Comparison of ENCODE assay signal across 23 mouse cellular contexts in genomic region chr7:138741816-138742515, GRCm38 (mm10).
A peak's percentile ranks its signal among the peaks of the same experiment; 100 is the strongest.
DNase-seq lines count a peak whose midpoint lies in the region; ATAC-seq and TF ChIP-seq lines count a peak whose summit lies in the region.
"Had no signal": no experiment of that assay in that cellular context is flagged by ENCODE, and none has a peak within 500 bp of the region (broad histone marks: within the 10 kb centered on the region; RNA-seq: fewer than 3 reads in every experiment).

No protein-coding gene starts in this region.

- no peak overlapping the region for H3K27ac ChIP-seq in heart, postnatal 0 days (ENCODE audit: low read depth)
- no peak overlapping the region for H3K27ac ChIP-seq in lung, embryonic 14.5 days (ENCODE audit: low read depth)
- H3K27ac ChIP-seq in lung, postnatal 0 days (ENCODE audit: low read length), result no peak overlapping the region
- H3K27ac ChIP-seq in neural tube, embryonic 15.5 days (replicated peaks), result peak overlapping the region; percentile 52
- H3K27ac ChIP-seq: forebrain, embryonic 10.5 days; gastrocnemius, adult 2 months; heart, embryonic 10.5 days; layer of hippocampus, adult 2 months; limb, embryonic 12.5 days; liver, embryonic 13.5 days; midbrain, embryonic 13.5 days; stomach, postnatal 0 days had no signal

- no peaks in the 10 kb centered on the region for H3K9me3 ChIP-seq in heart, postnatal 0 days (replicated peaks; ENCODE audit: control insufficient read depth, low read length)
- H3K9me3 ChIP-seq in lung, embryonic 14.5 days (ENCODE audit: low read depth, low read length), result no peaks in the 10 kb centered on the region
- no peaks in the 10 kb centered on the region for H3K9me3 ChIP-seq in lung, postnatal 0 days (ENCODE audit: low read length)
- no peaks in the 10 kb centered on the region for H3K9me3 ChIP-seq in neural tube, embryonic 15.5 days (replicated peaks)
- H3K9me3 ChIP-seq: forebrain, embryonic 10.5 days; heart, embryonic 10.5 days; liver, embryonic 13.5 days had no signal

- no peak for TF ChIP-seq EP300 in heart, postnatal 0 days (IDR thresholded peaks at IDR 0.05; ENCODE audit: low read depth)
- no peak for TF ChIP-seq EP300 in lung, postnatal 0 days (IDR thresholded peaks at IDR 0.05)

- H3K9ac ChIP-seq in heart, postnatal 0 days (replicated peaks; ENCODE audit: low read depth, low read length), result no peak overlapping the region
- H3K9ac ChIP-seq in lung, embryonic 14.5 days, result no peak overlapping the region
- no peak overlapping the region for H3K9ac ChIP-seq in lung, postnatal 0 days (replicated peaks; ENCODE audit: low read depth)
- no peak overlapping the region for H3K9ac ChIP-seq in neural tube, embryonic 15.5 days (replicated peaks)
- H3K9ac ChIP-seq: limb, embryonic 12.5 days; liver, embryonic 13.5 days; midbrain, embryonic 13.5 days had no signal

- ATAC-seq in heart, postnatal 0 days (ENCODE audit: insufficient read depth, low read depth), result no peak
- ATAC-seq in lung, embryonic 14.5 days (ENCODE audit: insufficient read depth), result no peak
- no peak for ATAC-seq in lung, postnatal 0 days
- peak; percentile 65; the same call in 1 of the 2 replicates for ATAC-seq in neural tube, embryonic 15.5 days (ENCODE audit: low FRiP score)
- ATAC-seq: intestine, postnatal 0 days; midbrain, embryonic 13.5 days had no signal

- intact Hi-C loops in heart, postnatal 36 days (cut with DNase I), result no loop called here

- WGBS in heart, postnatal 0 days, result 62% methylated on average over 7 of the region's 7 CpGs
- 70% methylated on average over 7 of the region's 7 CpGs for WGBS in lung, embryonic 14.5 days
- 59% methylated on average over 7 of the region's 7 CpGs for WGBS in lung, postnatal 0 days
- 31% methylated on average over 7 of the region's 7 CpGs for WGBS in neural tube, embryonic 15.5 days

- peak; percentile 15 for DNase-seq in heart, postnatal 0 days (ENCODE audit: low spot score)
- no peak for DNase-seq in heart, postnatal 36 days
- peak; percentile 2 for DNase-seq in lung, embryonic 14.5 days
- no peak for DNase-seq in lung, postnatal 0 days (ENCODE audit: low spot score)
- peak; percentile 61 for DNase-seq in brain, embryonic 14.5 days (ENCODE audit: low read depth)
- no peak for DNase-seq in embryo, embryonic 9.5 days (ENCODE audit: extremely low spot score)
- DNase-seq: cerebellum, adult 9-10 months; gastrocnemius, adult 2 months; kidney, postnatal 25 days; liver, embryonic 13.5 days; lung, adult 2 months; lung, postnatal 36 days; thymus, adult 2 months; thymus, postnatal 4 days had no signal

- no peak overlapping the region for H3K4me2 ChIP-seq in heart, postnatal 0 days (ENCODE audit: low read depth, low read length)
- H3K4me2 ChIP-seq in lung, embryonic 14.5 days, result no peak overlapping the region
- no peak overlapping the region for H3K4me2 ChIP-seq in lung, postnatal 0 days (replicated peaks; ENCODE audit: low read depth, low read length)
- H3K4me2 ChIP-seq in neural tube, embryonic 15.5 days, result no peak overlapping the region
- H3K4me2 ChIP-seq: limb, embryonic 12.5 days; liver, embryonic 13.5 days; midbrain, embryonic 13.5 days had no signal

- no peaks in the 10 kb centered on the region for H3K27me3 ChIP-seq in heart, postnatal 0 days (ENCODE audit: control insufficient read depth, insufficient read depth, low read length)
- no peaks in the 10 kb centered on the region for H3K27me3 ChIP-seq in lung, embryonic 14.5 days (ENCODE audit: insufficient read depth, low read length)
- no peaks in the 10 kb centered on the region for H3K27me3 ChIP-seq in lung, postnatal 0 days (replicated peaks; ENCODE audit: insufficient read depth, low read length)
- no peaks in the 10 kb centered on the region for H3K27me3 ChIP-seq in neural tube, embryonic 15.5 days (replicated peaks)
- H3K27me3 ChIP-seq: limb, embryonic 12.5 days; liver, embryonic 13.5 days; midbrain, embryonic 13.5 days had no signal

- TF ChIP-seq POLR2A in brain, embryonic 14.5 days (IDR thresholded peaks at IDR 0.05; ENCODE audit: borderline replicate concordance, extremely low read depth, insufficient read depth, insufficient read length, poor library complexity, severe bottlenecking), result no peak

- H3K4me1 ChIP-seq in heart, postnatal 0 days (ENCODE audit: control insufficient read depth, insufficient read depth), result no peaks in the 10 kb centered on the region
- H3K4me1 ChIP-seq in lung, embryonic 14.5 days (ENCODE audit: insufficient read depth), result no peaks in the 10 kb centered on the region
- no peaks in the 10 kb centered on the region for H3K4me1 ChIP-seq in lung, postnatal 0 days (ENCODE audit: insufficient read depth, low read depth, low read length)
- H3K4me1 ChIP-seq in neural tube, embryonic 15.5 days, result peaks cover 17% of the 10 kb centered on the region
- H3K4me1 ChIP-seq: heart, embryonic 10.5 days; limb, embryonic 12.5 days; liver, embryonic 13.5 days; megakaryocyte, embryonic 14.5 days had no signal

- no peak for TF ChIP-seq CTCF in heart, postnatal 0 days (IDR thresholded peaks at IDR 0.05; ENCODE audit: low read depth)
- no peak for TF ChIP-seq CTCF in lung, embryonic 14.5 days (IDR thresholded peaks at IDR 0.05; ENCODE audit: low read depth)
- TF ChIP-seq CTCF in lung, postnatal 0 days (IDR thresholded peaks at IDR 0.05), result no peak
- no peak for TF ChIP-seq CTCF in brain, embryonic 14.5 days (IDR thresholded peaks at IDR 0.05; ENCODE audit: borderline replicate concordance, extremely low read depth, insufficient read depth, insufficient read length)

- no peaks in the 10 kb centered on the region for H3K36me3 ChIP-seq in heart, postnatal 0 days (replicated peaks; ENCODE audit: control insufficient read depth, insufficient read depth, low read length)
- H3K36me3 ChIP-seq in lung, embryonic 14.5 days (ENCODE audit: insufficient read depth), result no peaks in the 10 kb centered on the region
- no peaks in the 10 kb centered on the region for H3K36me3 ChIP-seq in lung, postnatal 0 days (ENCODE audit: insufficient read depth, low read length)
- no peaks in the 10 kb centered on the region for H3K36me3 ChIP-seq in neural tube, embryonic 15.5 days
- H3K36me3 ChIP-seq: forebrain, embryonic 10.5 days; heart, embryonic 10.5 days; limb, embryonic 12.5 days; liver, embryonic 13.5 days; midbrain, embryonic 13.5 days had no signal

- H3K4me3 ChIP-seq in heart, postnatal 0 days (ENCODE audit: low read depth, low read length), result no peak overlapping the region
- no peak overlapping the region for H3K4me3 ChIP-seq in lung, embryonic 14.5 days (ENCODE audit: low read depth, low read length)
- no peak overlapping the region for H3K4me3 ChIP-seq in lung, postnatal 0 days (ENCODE audit: low read depth, low read length)
- H3K4me3 ChIP-seq in neural tube, embryonic 15.5 days (replicated peaks), result no peak overlapping the region
- H3K4me3 ChIP-seq: forebrain, embryonic 10.5 days; gastrocnemius, adult 2 months; heart, embryonic 10.5 days; layer of hippocampus, adult 2 months; limb, embryonic 12.5 days; liver, embryonic 13.5 days; megakaryocyte, embryonic 14.5 days; midbrain, embryonic 13.5 days had no signal

Comparison
In these comparisons a context has a peak if more than half of its experiments do, and no peak if none do; other contexts are left out.
1. DNase-seq: peak in heart, postnatal 0 days (single experiment), lung, embryonic 14.5 days (single experiment) and brain, embryonic 14.5 days (single experiment); none in heart, postnatal 36 days (0 of 2), lung, postnatal 0 days (single experiment) and embryo, embryonic 9.5 days (single experiment).